8 mouse cellular contexts compared by ENCODE assay signal in the genomic region with DNA sequence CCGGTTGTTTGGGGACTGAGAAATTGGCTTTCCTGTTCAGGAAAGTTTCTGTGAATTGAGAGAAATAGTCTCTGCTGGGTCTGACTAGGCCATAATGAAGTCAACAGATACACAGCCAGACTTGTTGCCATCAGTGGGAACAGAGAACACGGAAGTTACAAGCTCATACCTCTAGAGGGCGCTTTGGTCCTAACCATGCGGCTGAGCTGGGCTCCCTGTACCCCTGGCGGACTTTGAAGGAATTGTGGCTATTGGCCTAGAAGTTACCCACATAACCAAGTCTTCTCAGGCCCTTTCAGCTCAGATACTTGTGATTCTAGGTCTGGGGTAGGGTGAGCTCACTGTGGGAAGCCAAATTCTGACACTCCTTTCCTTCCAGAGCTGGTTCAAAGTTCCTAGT. TPM values are rescaled to one million over a fixed set of nuclear protein-coding genes. Genes with fewer than 3 reads are reported as not detected.
A peak's percentile ranks its signal among the peaks of the same experiment; 100 is the strongest.
DNase-seq lines count a peak whose midpoint lies in the region; ATAC-seq and TF ChIP-seq lines count a peak whose summit lies in the region.

No protein-coding gene starts in this region.

- no peaks in the 10 kb centered on the region for H3K4me1 ChIP-seq in cerebellum, adult 2 months (ENCODE audit: control insufficient read depth, insufficient read depth, low read length)
- H3K4me1 ChIP-seq in liver, postnatal 0 days (ENCODE audit: insufficient read depth) = peaks cover 12% of the 10 kb centered on the region

- no peaks in the 10 kb centered on the region for H3K27me3 ChIP-seq in cerebellum, adult 2 months (ENCODE audit: control insufficient read depth, insufficient read depth, low read length)
- H3K27me3 ChIP-seq in liver, postnatal 0 days (ENCODE audit: insufficient read depth, low read length) = no peaks in the 10 kb centered on the region

- H3K9ac ChIP-seq in liver, postnatal 0 days (replicated peaks) = no peak overlapping the region

- ATAC-seq in liver, postnatal 0 days = peak; percentile 45

- no peak for TF ChIP-seq EP300 in liver, postnatal 0 days (IDR thresholded peaks at IDR 0.05; ENCODE audit: low read depth)

- no peak for TF ChIP-seq POLR2A in cerebellum, adult 2 months (IDR thresholded peaks at IDR 0.05; ENCODE audit: borderline replicate concordance, insufficient read depth, low read length)

- 9% methylated on average over 5 of the region's 5 CpGs for WGBS in cerebellum, adult 2 months
- WGBS in liver, postnatal 0 days (ENCODE audit: insufficient replicate concordance) = 5% methylated on average over 5 of the region's 5 CpGs

- no peak overlapping the region for H3K4me3 ChIP-seq in cerebellum, adult 2 months (replicated peaks; ENCODE audit: insufficient read depth, low read depth, low read length)
- no peak overlapping the region for H3K4me3 ChIP-seq in liver, postnatal 0 days (ENCODE audit: low read depth, low read length)

- DNase-seq in CD4-positive, CD25-positive, alpha-beta regulatory T cell, adult 2 months (ENCODE audit: low read depth, low spot score) = peak; percentile 94
- peak; percentile 69 for DNase-seq in Muller cell, postnatal 12 days (ENCODE audit: inconsistent ontology term)
- DNase-seq in cerebellum, adult 2 months = peak; percentile 50 to 56
- DNase-seq in gastrocnemius, postnatal 10 days = peak; percentile 68
- DNase-seq in kidney, postnatal 4 days = peak; percentile 77 to 86
- DNase-seq in liver, postnatal 0 days = peak; percentile 81
- DNase-seq in right cerebral cortex, adult 18-20 months = peak; percentile 69
- DNase-seq in urinary bladder, postnatal 36 days (ENCODE audit: low spot score in 2 of 2) = peak; percentile 60 to 71

- no peaks in the 10 kb centered on the region for H3K9me3 ChIP-seq in liver, postnatal 0 days (ENCODE audit: low read length)

- H3K27ac ChIP-seq in cerebellum, adult 2 months (ENCODE audit: insufficient read depth, low read length) = no peak overlapping the region
- no peak overlapping the region for H3K27ac ChIP-seq in liver, postnatal 0 days (ENCODE audit: low read depth)

- no peaks in the 10 kb centered on the region for H3K36me3 ChIP-seq in liver, postnatal 0 days (replicated peaks; ENCODE audit: insufficient read depth, low read length)

- H3K4me2 ChIP-seq in liver, postnatal 0 days (ENCODE audit: low read depth, low read length) = no peak overlapping the region

- TF ChIP-seq CTCF in cerebellum, adult 2 months (IDR thresholded peaks at IDR 0.05; ENCODE audit: borderline replicate concordance, insufficient read depth, low read depth, low read length) = peak; percentile 94
- TF ChIP-seq CTCF in liver, postnatal 0 days (IDR thresholded peaks at IDR 0.05; ENCODE audit: low read depth) = peak; percentile 100

RNA-seq across cellular contexts. Expression of gene Rtp3, which starts 6.9 kb away (rescaled TPM):
- polyA plus RNA-seq in cerebellum, adult 2 months (2012; rRNA removed) = 0.34 and 0.63 TPM in 2 replicates
- total RNA-seq in gastrocnemius, postnatal 10 days (2021) = under 1 TPM; 0.92 to 0.93 TPM
- 11.6 and 14.6 TPM in 2 replicates for polyA plus RNA-seq in liver, postnatal 0 days (2015; fragmentation: Nextera tagmentation; extraction: Ambion mirVana)

RNA-seq across cellular contexts. Expression of gene Ltf, which starts 21.8 kb away (rescaled TPM):
- polyA plus RNA-seq in cerebellum, adult 2 months (2012; rRNA removed) = 0.49 and 1.6 TPM in 2 replicates
- total RNA-seq in gastrocnemius, postnatal 10 days (2021) = 10 to 100 TPM in 1 of 2 experiments, 1 to 10 TPM in 1; 1.1 to 10.1 TPM
- 235 and 247 TPM in 2 replicates for polyA plus RNA-seq in liver, postnatal 0 days (2015; fragmentation: Nextera tagmentation; extraction: Ambion mirVana)

RNA-seq across cellular contexts. Expression of gene Lrrc2, which starts 45.9 kb away (rescaled TPM):
- 3.2 and 3.5 TPM in 2 replicates for polyA plus RNA-seq in cerebellum, adult 2 months (2012; rRNA removed)
- total RNA-seq in gastrocnemius, postnatal 10 days (2021) = 10 to 100 TPM; 10.6 to 13.7 TPM
- 0.13 and 0.38 TPM in 2 replicates for polyA plus RNA-seq in liver, postnatal 0 days (2015; fragmentation: Nextera tagmentation; extraction: Ambion mirVana)

RNA-seq across cellular contexts. Expression of gene Tdgf1, which starts 51.3 kb away (rescaled TPM):
- 7.2 and 7.5 TPM in 2 replicates for polyA plus RNA-seq in cerebellum, adult 2 months (2012; rRNA removed)
- not detected for total RNA-seq in gastrocnemius, postnatal 10 days (2021)
- polyA plus RNA-seq in liver, postnatal 0 days (2015; fragmentation: Nextera tagmentation; extraction: Ambion mirVana) = not detected in 2 replicates

Comparison
In these comparisons a context has a peak if more than half of its experiments do, and no peak if none do; other contexts are left out.
1. RNA of gene Ltf, which starts 21.8 kb away (polyA plus RNA-seq): 235 to 247 TPM in liver, postnatal 0 days; 0.49 to 1.6 TPM in cerebellum, adult 2 months; every median in the first group is over 10 times any median in the second.
2. Peak in every context shown above with its lines, with median percentiles within 50 percentile points of each other: DNase-seq.